Comparison of ENCODE assay signal across 20 mouse cellular contexts in the genomic region with DNA sequence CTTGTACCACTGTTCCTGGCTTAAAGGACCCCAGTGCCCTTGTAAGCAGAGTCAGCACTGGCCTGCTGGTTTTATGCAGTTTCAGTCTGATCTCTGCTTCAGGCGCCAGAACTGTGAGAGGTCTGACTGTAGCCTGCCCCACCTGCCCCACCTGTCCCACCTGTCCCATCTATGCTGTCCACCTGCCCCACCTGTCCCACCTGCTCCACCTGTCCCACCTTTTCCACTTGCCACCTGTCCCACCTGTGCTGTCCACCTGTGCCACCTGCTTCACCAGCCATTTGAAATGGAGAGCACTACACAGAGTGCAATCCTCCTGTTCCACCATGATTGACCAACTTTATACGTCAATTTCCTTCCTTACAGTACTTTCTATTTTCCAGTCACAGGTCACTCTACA.
DNase-seq lines count a peak whose midpoint lies in the region; ATAC-seq and TF ChIP-seq lines count a peak whose summit lies in the region.
"Had no signal": no experiment of that assay in that cellular context is flagged by ENCODE, and none has a peak within 500 bp of the region (broad histone marks: within the 10 kb centered on the region; RNA-seq: fewer than 3 reads in every experiment).

No protein-coding gene starts in this region.

- no peaks in the 10 kb centered on the region for H3K36me3 ChIP-seq in lung, postnatal 0 days (ENCODE audit: insufficient read depth, low read length)
- H3K36me3 ChIP-seq: G1E had no signal

- H3K27ac ChIP-seq in lung, postnatal 0 days (ENCODE audit: low read length), result no peak overlapping the region

- no peak overlapping the region for H3K9ac ChIP-seq in lung, postnatal 0 days (replicated peaks; ENCODE audit: low read depth)

- peak; percentile 57 for DNase-seq in cerebellum, adult 11-12 months
- no peak for DNase-seq in cerebellum, adult 9-10 months
- DNase-seq in cerebellum, postnatal 25 days, result peak; percentile 50 to 62
- DNase-seq in cerebellum, postnatal 10 days, result no peak
- peak; percentile 38 for DNase-seq in brain, adult 2 months (ENCODE audit: low read depth, low spot score)
- no peak for DNase-seq in lung, postnatal 0 days (ENCODE audit: low spot score)
- DNase-seq: adrenal gland, adult 2 months; adrenal gland, adult 8-10 months; adrenal gland, postnatal 10 days; adrenal gland, postnatal 14 days; adrenal gland, postnatal 25 days; adrenal gland, postnatal 36 days; B cell, adult 2 months; cerebellum, adult 11 months; cerebellum, adult 18-20 months; cerebellum, adult 8-10 months had no signal

- no peak overlapping the region for H3K4me3 ChIP-seq in lung, postnatal 0 days (ENCODE audit: low read depth, low read length)

- no peaks in the 10 kb centered on the region for H3K4me1 ChIP-seq in lung, postnatal 0 days (ENCODE audit: insufficient read depth, low read depth, low read length)

- no peaks in the 10 kb centered on the region for H3K27me3 ChIP-seq in lung, postnatal 0 days (replicated peaks; ENCODE audit: insufficient read depth, low read length)
- H3K27me3 ChIP-seq: Patski had no signal

- 68% methylated on average over 2 of the region's 2 CpGs for WGBS in lung, postnatal 0 days

- no peak for TF ChIP-seq CTCF in lung, postnatal 0 days (IDR thresholded peaks at IDR 0.05)

- no peak overlapping the region for H3K4me2 ChIP-seq in lung, postnatal 0 days (replicated peaks; ENCODE audit: low read depth, low read length)

- no peak for TF ChIP-seq EP300 in lung, postnatal 0 days (IDR thresholded peaks at IDR 0.05)

- ATAC-seq in lung, postnatal 0 days, result no peak
- ATAC-seq: activated CD4-positive, CD25-positive, alpha-beta regulatory T cell, adult 4 months; CD4-positive, CD25-positive, alpha-beta regulatory T cell, adult 4 months; Patski had no signal

- H3K9me3 ChIP-seq in lung, postnatal 0 days (ENCODE audit: low read length), result no peaks in the 10 kb centered on the region
- H3K9me3 ChIP-seq: G1E had no signal

Comparison
In these comparisons a context has a peak if more than half of its experiments do, and no peak if none do; other contexts are left out.
1. DNase-seq: peak in cerebellum, adult 11-12 months (single experiment), cerebellum, postnatal 25 days (2 of 2) and brain, adult 2 months (single experiment); none in cerebellum, adult 9-10 months (single experiment), cerebellum, postnatal 10 days (0 of 2) and lung, postnatal 0 days (single experiment).